Mouse (Mus musculus) cortical plate, adult 2 months (tissue): Measurements from ENCODE around the gene Nckap5.

Source experiments
- CTCF ChIP-seq: fragments of 200-500 bp; IDR thresholded peaks from 2 replicates; pipeline ENCODE4 v1.5.1; 2011; ENCODE audit warnings: mild to moderate bottlenecking, control low read depth, low read length; ENCODE audit not compliant: insufficient read depth; ENCODE audit errors: extremely low read depth
- POLR2A ChIP-seq: fragments of 200-500 bp; IDR thresholded peaks from 2 replicates; pipeline ENCODE4 v1.6.1; 2011; ENCODE audit warnings: mild to moderate bottlenecking, low read length, control low read depth; ENCODE audit not compliant: insufficient read depth; ENCODE audit errors: extremely low read depth

GRCm38 (mm10) chr1:126027536-126027935, 803.1 kb downstream of the Nckap5 start:
- no peak for TF ChIP-seq POLR2A
- no peak for TF ChIP-seq CTCF
